Mouse (Mus musculus) megakaryocyte, embryonic 14.5 days (primary cell): ENCODE results near the gene Fam92b. TPM values are rescaled to one million over a fixed set of nuclear protein-coding genes. Genes with fewer than 3 reads are reported as not detected.
A peak's percentile ranks its signal among the peaks of the same experiment; 100 is the strongest.

Experiments used
- H3K27me3 ChIP-seq: replicated peaks from 2 replicates; pipeline ENCODE3; 2012; ENCODE audit warnings: inconsistent platforms
- H3K36me3 ChIP-seq: replicated peaks from 2 replicates; pipeline ENCODE3; 2012; ENCODE audit warnings: low read length, inconsistent platforms, mixed read lengths
- H3K4me1 ChIP-seq: 2 replicates; pipeline ENCODE4 v1.6.1; 2012; ENCODE audit warnings: inconsistent platforms
- H3K4me3 ChIP-seq: replicated peaks from 2 replicates; pipeline ENCODE3; 2012; ENCODE audit warnings: moderate library complexity, mild to moderate bottlenecking, inconsistent platforms
- H3K9me3 ChIP-seq: 2 replicates; pipeline ENCODE4 v1.6.1; 2012; ENCODE audit warnings: inconsistent platforms
- FLI1 ChIP-seq: IDR thresholded peaks from 2 replicates; pipeline ENCODE4 v1.6.1; 2012; ENCODE audit warnings: low read length, inconsistent platforms, mixed read lengths
- GATA1 ChIP-seq: IDR thresholded peaks from 3 replicates; pipeline ENCODE4 v1.6.1; 2012; ENCODE audit warnings: mixed read lengths, low read length, inconsistent platforms, borderline replicate concordance
- polyA plus RNA-seq: library from polyadenylated mRNA; stranded (reverse); fragments of >175 nt; gene quantifications from 2 replicates; pipeline ENCODE4 v1.2.3, GENCODE M21; 2012; ENCODE audit warnings: low replicate concordance; ENCODE audit not compliant: insufficient read depth

Fam92b gene
- polyA plus RNA-seq, 1 experiment: not detected

DNA sequence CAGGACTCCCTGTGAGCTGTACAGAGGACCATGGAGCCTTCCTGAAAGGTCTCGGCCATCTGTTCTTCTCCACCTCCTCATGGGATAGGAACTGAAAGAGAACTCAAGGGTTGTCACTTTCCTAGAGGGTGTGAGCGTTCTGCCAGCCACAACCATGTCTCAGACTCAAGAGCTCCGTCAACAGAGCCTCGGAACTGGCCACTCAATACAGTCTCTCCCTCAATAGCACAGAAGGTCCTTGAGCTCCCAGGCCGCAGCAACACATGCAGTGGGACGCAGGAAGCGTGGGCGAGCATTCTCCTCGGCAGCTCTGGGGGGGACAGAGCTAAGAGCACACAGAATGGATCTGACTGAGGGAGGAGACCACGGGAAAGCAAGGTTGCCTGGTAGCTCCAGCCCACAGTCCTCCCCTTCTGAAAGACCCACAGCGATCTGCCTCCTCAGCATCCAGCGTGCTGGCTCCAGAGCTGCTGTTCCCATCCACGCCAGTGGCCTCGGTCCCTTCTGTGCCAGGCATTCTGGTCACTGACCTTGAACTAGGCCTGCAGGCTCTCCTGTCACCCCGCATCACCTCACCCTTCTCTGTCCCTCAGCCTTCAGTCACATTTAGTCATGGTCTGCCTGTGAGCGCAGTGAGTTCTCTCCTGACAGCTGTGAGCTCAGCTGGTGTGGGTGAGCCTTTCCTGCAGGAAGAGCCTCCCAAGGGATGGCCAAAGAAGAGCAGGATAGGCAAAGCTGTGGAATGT is 15.4 kb downstream of the Fam92b start:
- no peaks in the 10 kb centered on the region for H3K36me3 ChIP-seq
- peaks cover 21% of the 10 kb centered on the region for H3K4me1 ChIP-seq
- no peak overlapping the region for H3K4me3 ChIP-seq
- no peak for TF ChIP-seq FLI1
- TF ChIP-seq GATA1: no peak
- peaks cover 96% of the 10 kb centered on the region for H3K27me3 ChIP-seq
- H3K9me3 ChIP-seq: no peaks in the 10 kb centered on the region

DNA sequence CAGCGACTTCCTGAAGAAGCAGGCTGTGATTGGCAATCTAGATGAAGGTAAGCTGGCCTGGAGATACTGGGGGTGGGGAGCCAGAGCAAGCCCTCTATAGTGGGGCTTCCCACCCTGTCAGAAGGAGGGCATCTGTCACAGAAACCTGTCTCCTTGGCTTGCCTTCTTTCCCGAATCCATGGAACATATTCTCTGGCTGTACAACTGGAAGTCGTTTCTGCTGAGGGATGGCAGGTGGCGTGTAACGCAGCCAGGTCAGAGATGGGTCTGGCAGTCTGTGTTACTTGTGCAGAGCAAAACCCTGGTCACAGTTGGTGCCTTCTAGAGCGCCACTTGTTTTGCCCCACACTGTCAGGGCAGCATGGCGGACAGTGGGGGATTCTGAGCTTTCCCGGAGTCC is 16.9 kb downstream of the Fam92b start:
- Histone ChIP-seq H3K27me3 (peaks cover 96% of the 10 kb centered on the region), H3K4me1 (peaks cover 34% of the 10 kb centered on the region), H3K36me3 (no peaks in the 10 kb centered on the region), H3K4me3 (no peak overlapping the region), H3K9me3 (no peaks in the 10 kb centered on the region)
- TF ChIP-seq GATA1 (no peak), FLI1 (no peak)

- TF ChIP-seq FLI1 (0 out of 2 replicates have a peak, but pooled peaks have one; percentile 23), GATA1 (no peak)
- Histone ChIP-seq H3K4me3 (peak overlapping the region; percentile 80), H3K27me3 (peaks cover 51% of the 10 kb centered on the region), H3K36me3 (peaks cover 25% of the 10 kb centered on the region), H3K9me3 (no peaks in the 10 kb centered on the region), H3K4me1 (peaks cover 55% of the 10 kb centered on the region)
Measured at GRCm38 (mm10) chr8:120152636-120153035, 24.6 kb downstream of the Fam92b start.

DNA sequence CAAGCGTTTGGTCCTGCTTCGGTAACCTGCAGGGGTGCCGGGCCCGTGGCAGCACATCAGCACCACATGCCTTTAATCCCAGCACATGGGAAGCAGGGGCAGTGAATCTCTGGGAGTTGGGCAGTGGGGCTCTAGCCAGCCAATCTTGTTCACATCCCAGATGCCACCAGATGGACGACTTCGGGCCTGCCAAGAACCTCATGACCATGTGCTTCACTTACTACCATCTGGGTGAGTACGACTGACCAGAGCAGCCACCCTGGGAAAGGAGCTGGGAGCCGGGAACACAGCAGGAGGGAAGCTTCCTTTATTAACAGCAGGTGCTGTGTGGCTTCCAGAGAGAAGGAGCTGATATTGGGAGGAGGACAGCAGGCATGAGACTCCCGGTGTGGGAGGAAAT is 26.1 kb downstream of the Fam92b start:
- peak overlapping the region; percentile 21 for H3K4me3 ChIP-seq
- H3K27me3 ChIP-seq: peaks cover 43% of the 10 kb centered on the region
- no peak for TF ChIP-seq FLI1
- TF ChIP-seq GATA1: no peak
- peaks cover 30% of the 10 kb centered on the region for H3K36me3 ChIP-seq
- H3K9me3 ChIP-seq: peaks cover 4% of the 10 kb centered on the region
- peaks cover 49% of the 10 kb centered on the region for H3K4me1 ChIP-seq

GRCm38 (mm10) chr8:120150028-120150427 is 27.2 kb downstream of the Fam92b start:
- H3K4me3 ChIP-seq: no peak overlapping the region
- peaks cover 45% of the 10 kb centered on the region for H3K27me3 ChIP-seq
- H3K4me1 ChIP-seq: peaks cover 47% of the 10 kb centered on the region
- H3K9me3 ChIP-seq: peaks cover 8% of the 10 kb centered on the region
- no peak for TF ChIP-seq FLI1
- TF ChIP-seq GATA1: no peak
- peaks cover 37% of the 10 kb centered on the region for H3K36me3 ChIP-seq

- no peak overlapping the region for H3K4me3 ChIP-seq
- H3K27me3 ChIP-seq: peaks cover 55% of the 10 kb centered on the region
- H3K4me1 ChIP-seq: peaks cover 50% of the 10 kb centered on the region
- peaks cover 8% of the 10 kb centered on the region for H3K9me3 ChIP-seq
- peaks cover 16% of the 10 kb centered on the region for H3K36me3 ChIP-seq
- TF ChIP-seq FLI1 (no peak), GATA1 (no peak)
Measured at GRCm38 (mm10) chr8:120146051-120146450, 31.2 kb downstream of the Fam92b start.

GRCm38 (mm10) chr8:120144652-120145301 is 32.5 kb downstream of the Fam92b start:
- Histone ChIP-seq H3K9me3 (peaks cover 8% of the 10 kb centered on the region), H3K36me3 (peaks cover 12% of the 10 kb centered on the region), H3K4me3 (no peak overlapping the region), H3K4me1 (peaks cover 55% of the 10 kb centered on the region), H3K27me3 (peaks cover 58% of the 10 kb centered on the region)
- TF ChIP-seq FLI1: no peak
- TF ChIP-seq GATA1: no peak

GRCm38 (mm10) chr8:120143911-120144651 is 33.2 kb downstream of the Fam92b start:
- H3K27me3 ChIP-seq: peaks cover 64% of the 10 kb centered on the region
- peaks cover 8% of the 10 kb centered on the region for H3K9me3 ChIP-seq
- peaks cover 62% of the 10 kb centered on the region for H3K4me1 ChIP-seq
- no peak overlapping the region for H3K4me3 ChIP-seq
- TF ChIP-seq GATA1: no peak
- TF ChIP-seq FLI1: no peak
- H3K36me3 ChIP-seq: peaks cover 12% of the 10 kb centered on the region

DNA sequence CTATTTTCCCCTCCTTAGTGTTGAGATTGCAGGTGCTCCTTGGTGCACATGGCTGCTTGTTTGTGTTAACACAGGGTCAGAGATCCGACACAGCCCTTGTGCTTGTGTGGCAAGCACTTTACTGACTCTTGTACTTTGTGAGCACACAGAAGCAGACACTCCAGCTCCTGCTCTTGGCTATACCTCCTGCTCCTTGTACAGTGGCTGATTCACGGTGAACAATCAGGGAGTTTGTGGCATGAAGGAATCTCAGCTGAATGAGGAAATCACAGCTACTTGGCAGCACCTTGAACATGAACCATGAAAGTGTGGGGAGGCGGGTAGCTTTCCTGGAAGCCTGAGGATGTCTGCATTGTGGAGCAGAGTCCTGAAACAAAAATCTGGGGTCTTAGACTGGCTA is 36.5 kb downstream of the Fam92b start:
- H3K4me1 ChIP-seq: peaks cover 73% of the 10 kb centered on the region
- H3K27me3 ChIP-seq: peaks cover 79% of the 10 kb centered on the region
- H3K36me3 ChIP-seq: peaks cover 4% of the 10 kb centered on the region
- TF ChIP-seq FLI1 (no peak), GATA1 (no peak)
- no peak overlapping the region for H3K4me3 ChIP-seq
- peaks cover under 1% of the 10 kb centered on the region for H3K9me3 ChIP-seq

DNA sequence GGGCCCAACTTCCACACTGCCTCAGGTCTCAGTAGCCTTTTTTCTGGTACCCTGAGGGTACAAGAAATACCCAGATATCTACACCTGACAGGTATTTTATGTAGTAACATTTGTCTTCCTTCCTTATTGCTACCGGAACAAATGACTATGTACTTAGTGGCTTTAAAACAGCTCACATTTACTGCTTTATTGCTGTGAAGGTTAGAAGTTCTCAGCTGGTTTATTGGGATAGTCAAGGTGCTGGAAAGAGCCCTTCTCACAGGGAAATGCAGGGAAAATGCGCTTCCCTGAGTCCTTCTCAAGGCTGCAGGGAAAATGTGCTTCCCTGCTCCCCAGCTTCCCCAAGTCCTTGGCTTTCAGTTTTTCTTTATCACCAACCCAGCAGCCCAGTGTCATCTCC is 38.3 kb downstream of the Fam92b start:
- H3K9me3 ChIP-seq: no peaks in the 10 kb centered on the region
- no peaks in the 10 kb centered on the region for H3K36me3 ChIP-seq
- no peak overlapping the region for H3K4me3 ChIP-seq
- TF ChIP-seq FLI1 (no peak), GATA1 (no peak)
- H3K27me3 ChIP-seq: peaks cover 75% of the 10 kb centered on the region
- H3K4me1 ChIP-seq: peaks cover 64% of the 10 kb centered on the region
